Mouse (Mus musculus) telencephalon, adult 2 months (tissue): Measurements from ENCODE around the gene Hecw2.

Experiments
- DNase-seq: peaks from one replicate; pipeline ENCODE4 v3.0.0-alpha.2; 2011; ENCODE audit warnings: low read depth, low spot score

The Hecw2 gene

DNA sequence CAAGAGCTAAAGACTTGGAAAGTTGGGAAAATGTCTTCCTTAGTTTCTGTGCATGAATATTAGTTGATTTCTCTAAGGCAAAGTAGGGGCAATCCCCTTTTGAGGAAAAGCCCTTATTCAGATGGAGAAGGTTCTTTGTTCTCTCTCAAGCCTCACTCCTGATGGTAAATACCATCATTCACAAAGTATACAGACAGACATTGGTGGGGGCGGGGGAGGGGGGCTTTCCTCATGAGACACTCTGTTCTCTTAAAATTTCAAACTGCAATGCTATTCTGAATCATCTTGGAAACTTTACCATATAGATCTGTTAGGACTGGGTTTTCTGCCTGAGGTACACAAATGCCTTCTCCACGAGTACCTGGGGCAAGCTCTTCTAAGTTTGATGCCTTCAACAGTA is 355.6 kb downstream of the Hecw2 start:
- DNase-seq = no peak

DNA sequence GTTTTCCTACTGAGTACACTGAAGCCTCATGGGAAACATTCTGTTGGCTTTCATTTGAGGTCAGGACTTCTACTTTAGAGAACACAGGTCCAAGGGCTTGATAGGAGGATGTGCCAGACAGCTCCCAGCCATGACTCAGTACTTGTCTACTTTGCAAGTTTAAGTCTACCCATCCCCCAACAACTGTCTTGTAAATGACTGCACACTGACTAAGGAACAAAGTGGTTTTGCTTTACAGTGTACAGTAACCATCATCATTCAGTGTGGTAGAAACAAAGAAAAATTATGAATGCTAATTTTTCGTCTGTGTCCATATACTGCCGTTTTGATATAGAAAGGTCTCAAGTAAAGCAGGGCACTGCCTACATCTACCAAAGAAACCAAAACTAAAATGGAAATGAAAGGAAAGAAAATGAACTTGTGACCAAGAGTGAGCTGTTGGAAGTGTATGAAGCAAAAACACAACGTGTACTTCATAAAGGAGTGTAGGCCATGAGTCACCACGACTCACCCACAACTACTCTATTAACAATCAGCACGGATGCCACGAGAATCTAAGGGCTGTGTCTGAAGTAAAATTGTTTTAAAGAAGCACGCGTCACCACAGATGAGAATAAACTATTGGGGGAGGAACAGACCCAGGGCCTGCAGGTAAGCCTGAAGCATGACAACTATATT is 356.6 kb downstream of the Hecw2 start:
- no peak for DNase-seq

DNA sequence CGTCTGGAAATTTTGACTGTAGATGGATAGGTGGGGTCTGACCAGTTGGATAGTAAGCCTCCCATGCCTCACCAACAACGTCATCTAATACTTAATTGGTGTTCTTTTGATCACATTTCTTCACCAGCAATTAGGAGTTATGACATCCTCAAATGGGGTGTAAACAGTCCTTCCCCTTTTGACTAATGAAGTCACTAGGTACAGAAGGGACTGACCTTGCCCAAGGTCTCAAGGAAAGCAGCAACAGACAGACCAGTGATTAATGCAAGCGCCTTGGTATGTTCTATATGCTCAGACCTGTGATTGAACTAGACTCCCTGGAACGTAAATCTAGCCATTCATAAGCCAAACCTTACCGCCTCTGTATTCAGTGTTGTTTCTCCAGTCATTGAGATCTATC is 364.7 kb downstream of the Hecw2 start:
- no peak for DNase-seq

DNA sequence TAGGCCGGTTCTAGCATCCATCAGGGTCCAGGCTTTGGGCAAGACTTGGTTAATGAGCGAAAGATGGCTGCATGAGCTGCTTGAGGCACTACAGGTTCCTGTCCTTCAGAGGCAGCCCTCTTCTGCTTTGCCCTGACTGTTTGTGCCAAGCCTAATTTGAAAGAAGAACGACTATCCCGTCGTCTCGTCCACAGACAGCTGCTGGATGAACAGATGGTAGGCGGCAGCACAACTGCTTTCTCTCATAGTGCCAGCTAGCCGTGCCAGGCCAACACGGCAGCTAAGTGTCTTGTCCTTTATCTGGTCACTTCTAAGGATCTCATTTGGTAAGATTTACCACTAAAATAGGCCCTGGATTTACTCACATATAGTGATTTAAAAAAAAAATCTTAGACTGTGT is 365.9 kb downstream of the Hecw2 start:
- DNase-seq = no peak

DNA sequence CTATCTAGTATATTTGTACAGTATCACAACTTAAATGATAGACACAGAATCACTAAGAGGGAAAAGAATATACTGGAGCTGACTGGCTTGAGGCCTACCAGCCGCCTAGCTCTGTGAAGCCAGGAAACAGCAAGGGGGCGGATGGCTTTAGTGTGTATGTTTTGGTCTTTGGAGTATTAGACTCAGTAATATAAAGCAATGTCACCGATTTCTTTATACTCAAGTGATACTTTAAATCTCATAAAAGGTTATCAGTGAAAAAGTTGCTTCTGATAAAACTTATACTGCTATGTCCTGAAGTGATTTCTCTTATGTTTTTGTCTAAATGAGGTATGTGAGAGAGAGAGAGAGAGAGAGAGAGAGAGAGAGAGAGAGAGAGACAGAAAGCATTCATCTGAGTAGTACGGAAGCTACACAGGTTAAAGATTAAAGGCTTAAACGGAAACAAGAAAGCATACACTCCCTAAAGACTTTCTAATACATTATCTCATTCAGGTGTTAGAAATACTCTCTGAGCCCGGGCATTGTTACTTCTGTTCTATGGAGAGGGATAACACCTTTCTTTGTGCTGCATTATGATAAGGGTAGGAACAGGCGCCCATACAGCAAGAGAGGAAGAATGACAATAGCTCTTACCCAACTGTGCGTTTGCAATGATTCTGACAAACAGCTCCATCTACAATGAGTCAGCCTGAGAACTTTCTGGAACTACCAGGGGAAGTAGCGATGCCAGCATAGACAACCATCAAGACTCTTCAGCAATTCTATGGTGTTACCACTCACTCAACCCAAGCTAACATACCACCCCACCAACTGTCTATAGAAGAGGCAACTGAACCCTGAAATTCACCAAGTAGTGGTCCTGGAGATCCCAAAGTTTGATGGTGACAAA is 370.3 kb downstream of the Hecw2 start:
- DNase-seq = no peak

DNA sequence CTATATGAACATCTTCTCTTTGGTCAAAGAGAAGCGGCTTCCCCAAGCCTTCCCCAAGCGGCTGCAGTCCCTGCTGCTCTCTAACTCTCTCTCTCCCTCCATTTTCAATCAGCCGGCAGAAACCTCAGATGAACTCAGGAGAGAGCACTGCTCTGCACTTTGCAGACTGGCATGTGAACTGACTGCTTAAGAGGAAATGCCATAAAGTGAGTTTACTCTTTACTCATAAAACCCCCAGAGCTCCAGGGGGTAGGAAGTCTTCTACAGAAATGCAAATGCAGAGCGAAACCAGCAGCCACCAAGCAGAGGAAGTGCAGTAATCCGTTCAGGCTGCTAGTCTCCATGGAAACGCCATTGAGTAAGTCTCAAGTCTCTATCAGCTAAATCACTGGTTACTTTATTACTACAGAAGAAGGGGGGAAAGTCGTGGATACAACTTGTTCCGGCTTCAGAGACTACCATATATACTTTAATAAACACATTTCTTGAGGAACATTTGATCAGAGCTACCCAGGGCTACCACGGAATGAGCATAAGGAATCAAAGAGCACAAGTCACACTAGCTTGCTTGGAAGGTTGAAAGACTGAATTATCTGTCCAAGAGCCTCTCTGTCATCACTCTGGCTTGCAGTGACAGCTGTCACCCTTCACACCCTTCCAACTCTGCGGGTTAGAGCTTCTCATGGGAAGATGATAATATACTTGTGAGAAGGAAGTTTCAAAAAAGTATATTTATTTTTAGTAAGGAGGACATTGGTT is 371.1 kb downstream of the Hecw2 start:
- peak; percentile 51 for DNase-seq

DNA sequence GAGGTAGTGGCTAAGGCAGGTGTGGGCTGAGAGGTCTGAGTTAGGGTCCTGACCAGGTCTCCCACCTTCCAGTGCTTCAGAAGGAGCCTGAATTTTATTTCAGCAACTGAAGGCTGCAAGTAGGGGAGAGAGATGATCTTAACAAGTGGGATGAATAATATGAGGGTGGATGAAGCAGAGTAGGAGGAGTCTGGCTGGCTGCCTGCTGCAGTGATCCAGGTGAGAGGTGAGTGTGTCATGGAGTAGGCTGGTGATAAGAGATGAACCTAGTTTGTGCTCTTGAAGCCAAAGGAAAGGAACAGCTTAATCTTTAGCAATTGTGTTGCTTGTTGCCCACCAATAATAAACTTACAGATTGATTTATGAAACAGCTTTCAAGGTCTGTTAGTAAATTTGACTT is 373.0 kb downstream of the Hecw2 start:
- no peak for DNase-seq

DNA sequence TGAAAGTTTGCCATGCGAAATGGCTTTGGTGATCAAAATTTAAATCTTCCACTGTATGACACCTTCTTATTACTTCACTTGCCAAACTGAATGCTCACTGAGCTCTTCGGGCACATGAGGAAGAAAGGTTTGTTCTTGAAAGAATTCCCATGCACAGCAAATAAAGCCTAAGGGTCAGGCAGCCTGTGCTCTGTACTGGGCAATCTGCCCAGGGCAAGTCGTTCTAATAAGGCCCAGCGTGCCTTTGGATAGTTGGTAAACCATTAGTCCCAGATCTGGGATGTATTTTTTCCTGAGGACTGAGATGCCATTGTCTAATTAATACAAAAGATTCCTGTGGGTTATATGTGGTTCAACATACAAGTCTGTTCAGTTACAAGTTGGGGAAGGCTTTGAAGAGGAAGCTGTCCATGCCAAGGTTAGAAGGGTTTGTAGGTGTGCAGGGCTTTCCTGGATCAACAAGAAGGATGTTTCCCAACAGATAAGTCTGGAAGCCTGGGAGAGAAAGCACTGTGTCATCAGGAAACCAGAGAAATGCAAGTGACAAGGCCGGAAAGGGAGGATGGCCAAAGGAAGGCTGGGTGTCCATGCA is 374.8 kb downstream of the Hecw2 start:
- DNase-seq = no peak

DNA sequence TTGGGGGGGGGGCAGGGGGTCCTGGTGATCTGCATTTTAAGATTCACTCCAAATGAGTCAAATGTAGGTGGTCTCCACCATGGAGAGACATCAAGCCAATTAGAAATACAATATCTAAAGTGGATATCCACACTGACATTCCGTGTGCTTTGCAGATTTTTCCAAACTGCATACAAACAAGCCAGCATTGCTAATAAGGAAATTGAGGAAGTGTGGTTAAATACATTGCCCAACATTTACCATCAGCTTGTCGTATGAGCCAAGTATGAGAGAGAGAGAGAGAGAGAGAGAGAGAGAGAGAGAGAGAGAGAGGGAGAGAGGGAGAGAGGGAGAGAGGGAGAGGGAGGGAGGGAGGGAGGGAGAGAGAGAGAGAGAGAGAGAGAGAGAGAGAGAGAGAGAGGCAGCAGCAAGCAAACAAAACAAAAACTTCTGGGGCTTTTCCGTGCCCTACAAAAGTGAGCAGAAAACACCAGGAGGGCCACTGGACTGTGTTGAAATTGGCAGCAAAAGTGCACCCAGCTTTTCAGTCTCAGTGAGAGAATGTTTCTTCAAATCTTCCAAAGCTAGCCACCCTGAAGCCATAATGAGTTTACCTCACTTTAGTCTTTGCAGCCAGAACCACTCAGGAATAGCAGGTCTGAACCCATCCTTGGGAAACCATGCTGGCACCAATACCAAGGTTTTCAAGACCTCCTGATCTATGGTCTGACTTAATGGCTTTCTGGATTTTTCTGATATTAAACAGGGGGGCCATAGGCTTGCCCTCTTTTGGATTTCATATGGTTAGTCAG is 376.7 kb downstream of the Hecw2 start:
- no peak for DNase-seq

DNA sequence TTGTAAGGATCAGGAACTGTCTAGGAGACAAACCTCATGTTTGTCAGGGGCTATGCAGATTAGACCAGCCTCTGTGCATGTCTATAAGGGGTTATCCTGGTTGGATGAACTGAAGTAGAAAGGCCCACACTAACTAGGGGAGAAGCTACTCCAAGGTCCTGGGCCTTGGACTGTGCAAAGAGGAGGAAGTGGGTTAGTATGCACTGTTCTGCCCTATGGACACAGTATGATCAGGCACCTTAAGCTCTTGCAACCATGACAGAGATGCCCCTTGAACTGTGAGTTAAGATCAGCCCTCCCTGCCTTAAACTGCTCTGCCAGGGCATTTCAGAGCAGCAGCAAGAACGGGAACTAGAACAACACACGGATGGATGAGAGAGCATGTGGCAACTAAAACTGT is 378.6 kb downstream of the Hecw2 start:
- no peak for DNase-seq

DNA sequence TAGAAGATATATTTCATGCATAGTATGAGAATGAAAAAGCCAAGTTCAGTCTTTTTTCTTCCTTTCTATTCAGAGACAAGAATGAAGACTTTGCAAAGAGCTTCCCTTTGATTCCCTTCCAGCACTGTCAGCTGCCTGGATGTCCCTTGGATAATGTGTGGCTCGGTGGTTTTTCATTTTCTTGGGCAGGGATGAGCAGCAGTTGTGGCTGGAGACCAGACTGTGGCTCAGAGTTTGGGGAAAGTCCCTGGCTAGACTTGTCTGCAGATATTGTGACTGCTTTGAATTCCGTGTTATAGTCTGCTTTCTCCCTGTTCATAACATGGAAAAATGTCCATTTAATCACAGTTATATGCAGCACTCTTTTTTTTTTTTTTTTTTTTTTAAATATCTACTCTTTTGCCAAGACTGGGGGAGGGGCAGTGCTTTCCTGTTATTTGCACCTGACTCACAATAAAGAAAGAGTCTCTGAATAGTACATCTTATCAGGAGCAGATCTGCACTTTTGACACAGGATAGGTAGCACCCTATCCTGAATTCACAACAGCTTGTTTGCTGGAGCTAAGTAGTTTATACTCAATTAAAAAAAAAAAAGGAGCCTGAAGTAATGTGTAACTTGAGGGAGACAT is 380.8 kb downstream of the Hecw2 start:
- DNase-seq = no peak

DNA sequence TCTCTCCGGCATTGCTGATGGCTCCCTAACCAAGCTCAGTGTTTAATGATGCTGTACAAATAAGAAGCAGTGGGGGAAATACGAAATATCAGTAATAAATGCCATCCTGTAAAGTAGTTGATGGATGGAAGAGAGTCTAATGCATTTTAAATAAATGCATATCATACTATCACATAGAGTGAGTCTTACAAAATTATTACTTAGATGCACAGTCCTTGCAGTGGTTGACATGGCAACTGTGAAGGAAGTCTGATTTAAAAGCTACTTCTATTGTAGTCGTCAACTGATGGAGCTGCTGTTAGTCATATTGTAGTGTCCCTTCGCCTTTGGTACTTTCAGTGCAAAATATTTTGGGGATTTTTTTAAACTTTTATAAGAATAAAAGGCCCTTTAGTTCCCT is 383.0 kb downstream of the Hecw2 start:
- DNase-seq = no peak

DNA sequence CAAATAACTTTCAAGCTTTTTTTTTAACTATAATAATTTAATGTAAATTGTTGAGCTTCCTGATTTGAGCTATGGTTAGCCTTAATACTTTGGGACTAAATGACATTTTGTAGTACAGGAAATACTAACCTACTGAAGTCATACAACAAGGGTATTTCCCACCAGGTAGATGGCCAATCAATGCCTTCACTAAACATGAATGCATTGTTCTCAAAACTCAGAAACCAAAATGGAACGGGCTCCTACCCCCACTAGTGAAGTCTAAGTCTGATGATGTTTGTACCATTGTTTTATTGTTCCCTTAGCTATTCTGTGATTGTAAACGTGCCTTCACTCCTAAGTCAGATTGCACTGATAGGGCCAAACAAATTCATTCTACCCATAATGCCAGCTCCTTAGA is 386.7 kb downstream of the Hecw2 start:
- DNase-seq = no peak

DNA sequence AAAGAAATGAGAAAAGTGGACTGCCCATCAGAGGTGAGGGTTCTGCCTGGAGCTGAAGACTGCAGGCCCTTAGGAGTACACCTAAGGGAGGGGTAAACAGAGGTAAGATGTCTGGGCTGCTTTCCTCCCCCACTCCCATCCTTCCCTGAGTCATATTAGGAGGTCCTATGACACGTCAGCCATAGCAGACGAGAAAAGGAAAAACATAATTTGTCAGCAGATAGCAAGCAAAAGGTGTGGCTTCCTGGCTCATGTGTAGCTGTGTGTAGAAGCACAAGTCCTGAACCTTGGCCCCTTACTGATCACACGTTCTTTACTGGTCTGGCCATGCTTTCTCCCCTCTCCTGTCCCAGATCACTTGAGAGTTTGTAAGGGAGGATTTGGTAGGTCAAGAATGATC is 397.2 kb downstream of the Hecw2 start:
- no peak for DNase-seq

DNA sequence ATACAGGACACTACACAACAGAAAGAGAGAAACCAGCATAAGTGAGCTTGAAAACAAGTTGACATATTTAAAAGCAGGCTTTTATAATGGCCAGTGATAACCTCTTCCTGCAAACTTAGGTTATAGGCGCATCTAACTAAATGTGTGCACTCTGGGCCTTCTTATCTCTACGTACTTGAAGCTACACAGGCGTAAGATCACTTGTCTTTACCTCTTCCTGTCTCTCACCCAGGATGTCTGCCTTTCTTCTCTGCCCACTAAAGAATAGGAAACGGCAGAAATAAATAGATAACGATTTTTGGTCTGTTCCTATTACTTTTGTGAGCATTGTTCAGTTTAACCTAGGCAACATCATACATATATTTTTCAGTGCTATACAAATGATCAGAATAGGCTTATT is 397.9 kb downstream of the Hecw2 start:
- DNase-seq = no peak

DNA sequence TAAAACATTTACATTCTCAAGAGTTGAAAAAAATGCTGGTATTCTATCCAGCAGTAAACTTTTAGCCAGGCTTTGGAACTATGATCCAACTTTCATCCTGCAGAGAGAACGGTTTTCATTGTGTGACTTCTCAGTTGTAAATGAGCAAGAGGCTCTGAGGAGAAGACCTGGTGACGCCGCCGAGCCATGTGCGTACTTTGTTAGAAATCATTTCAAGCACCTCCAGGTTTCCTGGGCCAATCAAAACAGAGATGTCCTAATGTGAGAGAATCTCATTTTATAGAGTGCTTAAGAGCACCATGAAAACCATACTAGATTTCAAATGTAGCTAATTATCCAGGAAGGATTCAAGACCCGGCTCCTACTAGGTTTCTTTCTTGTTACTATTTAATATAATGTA is 398.7 kb downstream of the Hecw2 start:
- DNase-seq = no peak

DNA sequence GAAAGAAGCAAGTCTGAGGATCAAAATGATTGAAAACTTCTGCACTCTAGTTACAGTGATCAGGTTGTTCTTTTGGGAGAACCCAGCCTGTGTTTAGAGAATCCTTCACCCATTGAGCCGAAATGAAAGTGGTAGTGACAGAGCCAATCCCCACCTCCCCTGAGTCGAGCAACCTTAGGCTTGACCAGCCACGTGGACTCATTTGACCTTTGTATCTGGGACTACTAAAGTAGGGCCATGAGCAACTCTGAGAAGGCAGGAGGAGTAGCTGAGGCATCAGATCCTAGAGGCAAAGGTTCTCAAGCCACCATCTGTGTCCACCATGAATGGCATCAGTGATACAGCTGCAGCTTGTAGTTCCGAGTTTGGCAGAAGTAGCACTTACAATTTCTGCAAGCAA is 399.4 kb downstream of the Hecw2 start:
- DNase-seq = no peak

DNA sequence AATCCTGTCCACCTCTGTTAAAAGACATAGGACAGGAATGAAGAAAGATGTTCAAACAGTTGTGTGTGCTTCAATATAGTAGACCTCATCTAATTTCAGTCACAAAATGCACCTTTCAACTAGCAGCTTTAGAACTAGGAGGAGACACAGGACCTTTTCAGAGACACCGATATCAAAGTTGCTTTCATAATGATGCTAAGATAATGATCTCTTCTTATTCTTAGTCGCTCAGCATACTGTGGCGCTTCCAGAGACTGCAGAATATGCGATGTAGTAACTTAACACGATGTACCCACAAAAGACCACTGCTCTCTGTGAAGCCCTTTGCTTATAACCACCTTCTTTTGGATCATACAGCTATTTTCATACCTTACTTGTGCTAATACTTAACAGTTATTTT is 399.9 kb downstream of the Hecw2 start:
- no peak for DNase-seq

DNA sequence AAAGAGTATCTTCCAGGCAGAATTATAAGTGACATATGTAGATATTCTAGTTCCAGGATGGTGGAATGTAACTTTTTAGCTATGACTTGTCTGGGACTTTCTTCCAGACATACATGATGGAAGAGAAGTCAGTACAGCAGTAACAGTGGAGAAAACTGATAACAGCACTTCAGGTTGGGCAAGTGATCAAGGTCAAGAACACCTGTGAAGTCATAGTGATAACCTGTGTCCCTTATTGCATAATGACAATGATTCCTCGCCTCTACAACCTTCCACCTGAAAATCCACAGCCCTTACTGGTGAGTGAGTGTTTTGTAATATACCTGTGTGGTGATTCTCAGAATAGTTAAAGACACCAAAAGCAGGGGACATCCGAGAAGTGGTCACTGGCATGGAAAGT is 400.7 kb downstream of the Hecw2 start:
- no peak for DNase-seq

DNA sequence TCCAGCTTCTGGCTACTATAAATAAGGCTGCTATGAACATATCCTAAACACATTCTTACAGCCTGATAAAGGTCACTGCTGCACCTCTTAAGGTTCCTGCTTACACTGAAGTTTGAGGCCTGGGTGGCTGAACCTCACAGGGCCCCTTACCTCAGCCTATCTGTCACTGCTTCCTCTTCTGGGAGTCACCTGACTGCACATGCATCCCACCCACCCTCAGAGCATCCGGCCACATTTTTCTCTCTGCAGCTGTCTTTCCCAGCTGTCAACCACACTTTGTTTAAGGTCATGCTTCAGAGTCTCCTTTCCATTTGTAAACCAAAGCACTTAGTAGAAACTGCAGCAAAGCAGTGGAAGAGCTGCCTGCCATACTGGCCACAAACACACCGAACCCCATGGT is 403.6 kb downstream of the Hecw2 start:
- no peak for DNase-seq
